Mouse (Mus musculus): ENCODE measurements around the gene Eda. TPM values are rescaled to one million over a fixed set of nuclear protein-coding genes. Genes with fewer than 3 reads are reported as not detected.

Gene Eda
- polyA plus RNA-seq, 1 experiment from 2014 or later, result 1.9 TPM

- no peaks in the 10 kb centered on the region for H3K4me1 ChIP-seq
- no peaks in the 10 kb centered on the region for H3K9me3 ChIP-seq (replicated peaks)
- H3K4me3 ChIP-seq, result no peak overlapping the region
- no peak overlapping the region for H3K27ac ChIP-seq (replicated peaks)
- no peaks in the 10 kb centered on the region for H3K36me3 ChIP-seq
- no peak for DNase-seq (ENCODE audit: low spot score)
- H3K27me3 ChIP-seq (ENCODE audit: low read depth, poor library complexity, severe bottlenecking), result peaks cover 12% of the 10 kb centered on the region
These were observed 338.9 kb downstream of the Eda start for GRCm38 (mm10) chrX:100314172-100314902.

GRCm38 (mm10) chrX:100340687-100341086 lies 365.3 kb downstream of the Eda start:
- Histone ChIP-seq H3K4me1 (no peaks in the 10 kb centered on the region), H3K27ac (replicated peaks) (no peak overlapping the region), H3K9me3 (replicated peaks) (no peaks in the 10 kb centered on the region), H3K27me3 (ENCODE audit: low read depth, poor library complexity, severe bottlenecking) (peaks cover 81% of the 10 kb centered on the region), H3K36me3 (no peaks in the 10 kb centered on the region), H3K4me3 (no peak overlapping the region)
- DNase-seq (ENCODE audit: low spot score), result no peak
- 82% methylated on average over 2 of the region's 2 CpGs for WGBS

GRCm38 (mm10) chrX:100344433-100344832 lies 369.0 kb downstream of the Eda start:
- DNase-seq (ENCODE audit: low spot score), result no peak
- H3K27me3 ChIP-seq (ENCODE audit: low read depth, poor library complexity, severe bottlenecking), result peaks cover 58% of the 10 kb centered on the region
- no peaks in the 10 kb centered on the region for H3K9me3 ChIP-seq (replicated peaks)
- WGBS, result 77% methylated on average over 2 of the region's 2 CpGs
- H3K4me1 ChIP-seq, result no peaks in the 10 kb centered on the region
- H3K36me3 ChIP-seq, result no peaks in the 10 kb centered on the region
- H3K27ac ChIP-seq (replicated peaks), result no peak overlapping the region
- no peak overlapping the region for H3K4me3 ChIP-seq

- Histone ChIP-seq H3K9me3 (replicated peaks) (no peaks in the 10 kb centered on the region), H3K4me3 (no peak overlapping the region), H3K36me3 (no peaks in the 10 kb centered on the region), H3K27me3 (ENCODE audit: low read depth, poor library complexity, severe bottlenecking) (peaks cover 78% of the 10 kb centered on the region), H3K27ac (replicated peaks) (no peak overlapping the region), H3K4me1 (no peaks in the 10 kb centered on the region)
- no peak for DNase-seq (ENCODE audit: low spot score)
- 94% methylated on average over 2 of the region's 2 CpGs for WGBS
These were observed 381.6 kb downstream of the Eda start for GRCm38 (mm10) chrX:100356974-100357373.

- no peaks in the 10 kb centered on the region for H3K36me3 ChIP-seq
- H3K4me1 ChIP-seq, result no peaks in the 10 kb centered on the region
- DNase-seq (ENCODE audit: low spot score), result no peak
- H3K27me3 ChIP-seq (ENCODE audit: low read depth, poor library complexity, severe bottlenecking), result peaks cover 56% of the 10 kb centered on the region
- H3K27ac ChIP-seq (replicated peaks), result no peak overlapping the region
- no peaks in the 10 kb centered on the region; the same call in 1 of the 2 replicates for H3K9me3 ChIP-seq (replicated peaks)
- no peak overlapping the region for H3K4me3 ChIP-seq
- WGBS, result 100% methylated on average over 1 of the region's 1 CpGs
These were observed 414.5 kb downstream of the Eda start for GRCm38 (mm10) chrX:100389887-100390286.

- WGBS, result 32% methylated on average over 6 of the region's 6 CpGs
These were observed 416.9 kb downstream of the Eda start for GRCm38 (mm10) chrX:100392304-100392703.

GRCm38 (mm10) chrX:100394223-100394861 lies 418.9 kb downstream of the Eda start:
- peaks cover 94% of the 10 kb centered on the region for H3K27me3 ChIP-seq (ENCODE audit: low read depth, poor library complexity, severe bottlenecking)

More at GRCm38 (mm10) chrX:100392304-100392703, 416.9 kb downstream of the Eda start:
- Histone ChIP-seq H3K27me3 (ENCODE audit: low read depth, poor library complexity, severe bottlenecking) (peaks cover 80% of the 10 kb centered on the region), H3K4me1 (no peaks in the 10 kb centered on the region), H3K36me3 (no peaks in the 10 kb centered on the region), H3K9me3 (replicated peaks) (no peaks in the 10 kb centered on the region; the same call in 1 of the 2 replicates), H3K4me3 (no peak overlapping the region), H3K27ac (replicated peaks) (no peak overlapping the region)
- peak; percentile 24 for DNase-seq (ENCODE audit: low spot score)

GRCm38 (mm10) chrX:100395026-100395425 lies 419.6 kb downstream of the Eda start:
- 79% methylated on average over 8 of the region's 8 CpGs for WGBS
- Histone ChIP-seq H3K4me3 (no peak overlapping the region), H3K9me3 (replicated peaks) (no peaks in the 10 kb centered on the region), H3K4me1 (no peaks in the 10 kb centered on the region), H3K27ac (replicated peaks) (no peak overlapping the region), H3K27me3 (ENCODE audit: low read depth, poor library complexity, severe bottlenecking) (peaks cover 94% of the 10 kb centered on the region), H3K36me3 (no peaks in the 10 kb centered on the region)
- peak; percentile 12 for DNase-seq (ENCODE audit: low spot score)

More at GRCm38 (mm10) chrX:100394223-100394861, 418.9 kb downstream of the Eda start:
- Histone ChIP-seq H3K9me3 (replicated peaks) (no peaks in the 10 kb centered on the region), H3K27ac (replicated peaks) (no peak overlapping the region), H3K4me3 (no peak overlapping the region), H3K36me3 (no peaks in the 10 kb centered on the region), H3K4me1 (no peaks in the 10 kb centered on the region)
- 71% methylated on average over 7 of the region's 7 CpGs for WGBS
- DNase-seq (ENCODE audit: low spot score), result no peak

- Histone ChIP-seq H3K4me1 (no peaks in the 10 kb centered on the region), H3K27me3 (ENCODE audit: low read depth, poor library complexity, severe bottlenecking) (peaks cover 96% of the 10 kb centered on the region), H3K4me3 (no peak overlapping the region), H3K36me3 (no peaks in the 10 kb centered on the region), H3K9me3 (replicated peaks) (no peaks in the 10 kb centered on the region), H3K27ac (replicated peaks) (no peak overlapping the region)
- no peak for DNase-seq (ENCODE audit: low spot score)
These were observed 425.5 kb downstream of the Eda start for GRCm38 (mm10) chrX:100400900-100401299.

GRCm38 (mm10) chrX:100401657-100402056 lies 426.3 kb downstream of the Eda start:
- Histone ChIP-seq H3K27ac (replicated peaks) (no peak overlapping the region), H3K4me1 (no peaks in the 10 kb centered on the region), H3K4me3 (no peak overlapping the region), H3K27me3 (ENCODE audit: low read depth, poor library complexity, severe bottlenecking) (peaks cover 96% of the 10 kb centered on the region), H3K36me3 (no peaks in the 10 kb centered on the region), H3K9me3 (replicated peaks) (no peaks in the 10 kb centered on the region)
- DNase-seq (ENCODE audit: low spot score), result no peak
- 86% methylated on average over 5 of the region's 5 CpGs for WGBS

- Histone ChIP-seq H3K36me3 (no peaks in the 10 kb centered on the region), H3K27me3 (ENCODE audit: low read depth, poor library complexity, severe bottlenecking) (peaks cover 77% of the 10 kb centered on the region)
- 67% methylated on average over 1 of the region's 1 CpGs for WGBS
These were observed 433.8 kb downstream of the Eda start for GRCm38 (mm10) chrX:100409245-100409644.

GRCm38 (mm10) chrX:100428693-100429092 lies 453.3 kb downstream of the Eda start, which contains the start of gene Otud6a:
TSS of gene Otud6a (plus strand) at chrX:100429013.
- Histone ChIP-seq H3K27me3 (ENCODE audit: low read depth, poor library complexity, severe bottlenecking) (peaks cover 49% of the 10 kb centered on the region), H3K9me3 (replicated peaks) (peaks cover 8% of the 10 kb centered on the region), H3K36me3 (no peaks in the 10 kb centered on the region), H3K4me1 (no peaks in the 10 kb centered on the region), H3K27ac (replicated peaks) (no peak within 1 kb of the TSS), H3K4me3 (no peak within 1 kb of the TSS)
- no peak for DNase-seq (ENCODE audit: low spot score)
- WGBS, result 84% methylated on average over 21 of the region's 21 CpGs

More at GRCm38 (mm10) chrX:100409245-100409644, 433.8 kb downstream of the Eda start:
- DNase-seq (ENCODE audit: low spot score), result no peak
- Histone ChIP-seq H3K9me3 (replicated peaks) (no peaks in the 10 kb centered on the region), H3K27ac (replicated peaks) (no peak overlapping the region), H3K4me1 (no peaks in the 10 kb centered on the region), H3K4me3 (no peak overlapping the region)

GRCm38 (mm10) chrX:100432311-100432710 lies 456.9 kb downstream of the Eda start:
- whole genome bisulfite sequencing, result 70% methylated on average over 3 of the region's 3 CpGs
- no peak overlapping the region for H3K27ac ChIP-seq (replicated peaks)
- H3K4me3 ChIP-seq, result no peak overlapping the region
- no peaks in the 10 kb centered on the region for H3K36me3 ChIP-seq
- DNase-seq (ENCODE audit: low spot score), result no peak
- no peaks in the 10 kb centered on the region for H3K4me1 ChIP-seq
- H3K27me3 ChIP-seq (ENCODE audit: low read depth, poor library complexity, severe bottlenecking), result peaks cover 77% of the 10 kb centered on the region
- H3K9me3 ChIP-seq (replicated peaks), result peaks cover 8% of the 10 kb centered on the region

Data from midbrain, embryonic 10.5 days (tissue).